Mouse (Mus musculus): ENCODE results near the gene Dusp18. TPM values are rescaled to one million over a fixed set of nuclear protein-coding genes. Genes with fewer than 3 reads are reported as not detected.

The Dusp18 gene
- 20.1 and 21.4 TPM in 2 replicates for polyA plus RNA-seq (2014; fragmentation: Nextera tagmentation; extraction: Ambion mirVana)

DNA sequence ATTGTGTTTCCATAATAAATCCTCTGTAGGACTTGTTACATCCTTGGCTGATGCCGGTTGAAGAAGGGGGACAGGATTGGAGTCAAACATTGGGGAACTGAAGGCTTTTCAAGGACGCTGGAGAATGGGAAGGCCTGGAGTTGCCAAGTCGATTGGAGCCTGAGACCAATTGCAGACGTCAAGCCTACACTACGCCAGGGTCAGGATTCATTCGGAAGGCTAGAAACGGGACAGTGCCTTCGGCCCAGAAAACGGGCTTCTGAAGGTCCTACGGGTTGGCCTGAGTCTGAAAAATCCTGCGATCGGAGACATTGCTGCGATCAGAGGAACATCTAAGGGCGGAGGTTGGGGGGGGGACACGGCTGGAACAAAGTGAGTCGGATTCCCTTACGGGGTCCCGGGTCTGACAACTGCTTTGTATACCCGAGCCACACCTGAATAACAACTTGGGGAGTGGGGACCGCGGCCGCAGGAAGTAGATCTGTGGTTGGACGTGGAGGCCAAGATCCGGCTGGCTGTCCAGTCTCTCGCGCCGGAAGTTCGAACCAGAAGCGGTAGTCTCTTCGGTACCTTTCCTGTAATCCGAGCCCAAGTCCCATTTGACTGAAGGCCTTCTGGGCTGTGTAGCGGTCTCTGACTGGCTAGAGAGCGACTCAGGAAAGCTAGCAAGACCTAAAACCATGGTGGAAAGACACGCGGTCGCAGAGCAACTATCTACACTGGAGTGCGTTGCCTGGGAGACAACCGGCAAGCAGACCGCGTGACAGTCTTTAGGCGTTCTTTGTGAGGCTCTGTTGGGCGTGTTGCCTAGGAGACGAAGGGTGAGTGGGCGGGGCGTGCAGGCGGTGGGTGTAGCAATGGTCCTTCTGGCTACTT, at the start of gene Dusp18, which contains the start of gene 4921536K21Rik:
Gene Dusp18, plus strand, starts transcription at position 835 of the 876 bp plus-strand sequence.
Gene 4921536K21Rik, minus strand, starts transcription at position 693 of the 876 bp plus-strand sequence.
- peak within 1 kb of the TSS; percentile 76 for H3K9ac ChIP-seq (ENCODE audit: low read length)
- H3K4me1 ChIP-seq (ENCODE audit: control insufficient read depth, insufficient read depth, low read length) = peaks cover 5% of the 10 kb centered on the region
- DNase-seq (ENCODE audit: low spot score, missing footprints) (peak; percentile 99), ATAC-seq (ENCODE audit: low FRiP score) (peak; percentile 99)
- no peaks in the 10 kb centered on the region; the same call in 1 of the 2 replicates for H3K36me3 ChIP-seq (ENCODE audit: control insufficient read depth, insufficient read depth, low read length)
- H3K4me3 ChIP-seq (ENCODE audit: low read depth, low read length) = peak within 1 kb of the TSS; percentile 48
- WGBS = 2% methylated on average over 46 of the region's 46 CpGs
- no peaks in the 10 kb centered on the region for H3K9me3 ChIP-seq (ENCODE audit: control insufficient read depth, low read length)
- no peaks in the 10 kb centered on the region for H3K27me3 ChIP-seq (ENCODE audit: control insufficient read depth, insufficient read depth, low read length)
- H3K4me2 ChIP-seq = peak within 1 kb of the TSS; percentile 46
- H3K27ac ChIP-seq (ENCODE audit: low read depth, low read length) = peak within 1 kb of the TSS; percentile 80

DNA sequence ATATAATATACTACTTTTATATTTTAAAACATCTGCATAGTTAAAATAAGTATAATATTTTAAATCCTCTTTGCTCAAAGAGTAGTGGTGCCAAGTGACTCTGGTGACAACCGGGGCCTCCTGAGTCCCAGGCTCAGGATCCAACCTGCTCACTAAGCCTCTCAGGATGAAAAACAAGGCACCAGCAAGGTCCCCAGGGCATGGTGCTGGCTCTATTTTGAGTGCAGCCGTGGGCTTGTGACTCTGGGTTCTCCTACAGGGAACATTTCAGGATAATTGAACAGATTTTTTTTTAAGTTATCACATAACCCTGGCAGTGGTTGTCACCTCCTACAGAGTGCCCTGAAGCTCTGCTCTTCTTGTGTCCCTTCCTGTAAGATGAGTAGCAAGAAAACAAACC, 48.7 kb upstream of the Dusp18 start:
- WGBS = 76% methylated on average over 2 of the region's 2 CpGs

DNA sequence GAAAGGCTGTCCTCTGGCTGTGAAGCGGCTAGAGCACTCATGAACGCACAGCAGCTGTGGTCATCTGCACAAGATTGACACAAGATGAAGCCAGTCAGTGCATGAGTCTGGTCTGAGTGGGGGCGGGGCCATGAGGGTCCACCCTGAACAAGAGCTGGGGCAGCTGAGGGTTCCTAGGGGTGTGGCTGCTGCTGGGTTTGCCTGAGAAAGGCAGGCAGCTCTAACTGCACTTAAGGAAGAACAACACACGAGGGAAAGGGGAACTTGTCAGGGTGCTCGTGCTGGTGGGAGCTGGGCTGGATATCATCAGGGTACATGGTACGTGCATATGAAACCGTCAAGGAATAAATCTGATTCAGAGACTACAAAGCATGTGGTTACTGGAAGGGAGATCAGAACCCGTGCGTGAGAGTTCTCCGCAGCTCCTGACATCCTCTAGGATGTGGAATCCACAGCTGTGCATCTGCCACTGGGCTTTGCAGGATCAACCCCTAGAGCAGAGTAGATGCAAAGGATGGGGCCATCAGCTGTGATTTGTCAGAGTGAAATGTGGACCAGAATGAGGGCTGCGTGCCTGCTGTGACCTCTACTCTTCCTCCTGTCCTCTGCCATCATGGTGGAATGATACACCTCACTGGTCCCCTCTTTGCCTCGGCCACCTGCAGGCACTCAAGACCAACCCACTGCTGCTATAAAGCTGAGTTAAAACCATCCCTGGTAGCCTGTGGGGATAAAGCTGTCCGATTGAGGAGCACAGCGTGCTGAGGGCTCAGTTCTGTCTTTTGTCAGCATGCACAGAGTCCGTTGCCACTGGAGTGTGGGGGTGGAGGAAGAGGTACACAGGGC, 45.3 kb upstream of the Dusp18 start:
- DNase-seq (ENCODE audit: low spot score, missing footprints) (no peak), ATAC-seq (ENCODE audit: low FRiP score) (no peak)
- Histone ChIP-seq H3K36me3 (ENCODE audit: control insufficient read depth, insufficient read depth, low read length) (no peaks in the 10 kb centered on the region), H3K4me2 (no peak overlapping the region), H3K9ac (ENCODE audit: low read length) (no peak overlapping the region), H3K27me3 (ENCODE audit: control insufficient read depth, insufficient read depth, low read length) (no peaks in the 10 kb centered on the region), H3K9me3 (ENCODE audit: control insufficient read depth, low read length) (no peaks in the 10 kb centered on the region), H3K4me3 (ENCODE audit: low read depth, low read length) (no peak overlapping the region), H3K4me1 (ENCODE audit: control insufficient read depth, insufficient read depth, low read length) (no peaks in the 10 kb centered on the region), H3K27ac (ENCODE audit: low read depth, low read length) (no peak overlapping the region)
- WGBS = 81% methylated on average over 15 of the region's 15 CpGs

More for the DNA sequence above, 48.7 kb upstream of the Dusp18 start:
- Histone ChIP-seq H3K9ac (ENCODE audit: low read length) (no peak overlapping the region), H3K27me3 (ENCODE audit: control insufficient read depth, insufficient read depth, low read length) (no peaks in the 10 kb centered on the region), H3K27ac (ENCODE audit: low read depth, low read length) (no peak overlapping the region), H3K9me3 (ENCODE audit: control insufficient read depth, low read length) (no peaks in the 10 kb centered on the region), H3K4me1 (ENCODE audit: control insufficient read depth, insufficient read depth, low read length) (no peaks in the 10 kb centered on the region), H3K36me3 (ENCODE audit: control insufficient read depth, insufficient read depth, low read length) (no peaks in the 10 kb centered on the region), H3K4me2 (no peak overlapping the region), H3K4me3 (ENCODE audit: low read depth, low read length) (no peak overlapping the region)
- DNase-seq (ENCODE audit: low spot score, missing footprints) = no peak
- ATAC-seq (ENCODE audit: low FRiP score) = no peak

DNA sequence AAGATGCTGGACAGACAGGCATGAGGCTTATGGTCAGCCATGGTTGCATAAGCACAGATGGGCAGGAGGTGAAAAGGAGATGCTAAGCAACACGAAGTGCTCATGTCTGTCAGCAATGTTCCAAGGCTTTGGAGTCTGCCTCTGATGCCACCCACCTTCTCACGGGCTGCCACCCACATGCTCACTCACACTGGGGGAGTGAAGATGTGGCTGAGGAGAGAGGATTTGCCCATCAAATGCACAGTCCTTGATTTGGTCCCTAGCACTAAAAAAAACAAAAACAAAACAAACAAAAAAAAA, 44.8 kb upstream of the Dusp18 start:
- DNase-seq (ENCODE audit: low spot score, missing footprints) (no peak), ATAC-seq (ENCODE audit: low FRiP score) (no peak)
- Histone ChIP-seq H3K36me3 (ENCODE audit: control insufficient read depth, insufficient read depth, low read length) (no peaks in the 10 kb centered on the region), H3K9ac (ENCODE audit: low read length) (no peak overlapping the region), H3K4me3 (ENCODE audit: low read depth, low read length) (no peak overlapping the region), H3K4me1 (ENCODE audit: control insufficient read depth, insufficient read depth, low read length) (no peaks in the 10 kb centered on the region), H3K27me3 (ENCODE audit: control insufficient read depth, insufficient read depth, low read length) (no peaks in the 10 kb centered on the region), H3K4me2 (no peak overlapping the region), H3K9me3 (ENCODE audit: control insufficient read depth, low read length) (no peaks in the 10 kb centered on the region), H3K27ac (ENCODE audit: low read depth, low read length) (no peak overlapping the region)
- WGBS = 83% methylated on average over 2 of the region's 2 CpGs

DNA sequence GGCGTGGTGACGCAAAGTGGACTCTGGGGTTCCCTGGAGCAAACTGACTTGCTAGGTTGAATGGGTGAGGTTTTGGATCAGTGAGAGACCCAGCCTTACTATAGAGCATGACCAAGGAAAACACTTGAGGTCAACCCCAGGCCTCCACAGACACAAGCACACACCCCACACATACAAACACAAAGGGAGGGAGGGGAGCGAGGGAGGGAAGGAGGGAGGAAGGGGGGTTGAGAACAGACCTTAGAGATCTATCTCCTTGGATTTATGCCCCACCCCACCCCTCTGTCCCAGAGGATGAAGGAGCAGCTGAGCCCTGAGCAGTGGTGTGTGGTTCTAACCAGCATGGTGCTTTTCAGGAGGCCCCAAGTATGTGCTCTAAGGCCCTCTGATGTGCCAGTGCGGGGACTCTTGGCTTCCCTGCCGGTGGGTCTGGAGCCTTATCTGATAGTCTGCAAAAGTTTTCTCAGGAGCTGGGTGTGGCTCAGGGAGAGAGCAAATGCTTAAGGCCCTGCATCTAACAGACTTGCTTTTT, 44.2 kb upstream of the Dusp18 start:
- DNase-seq (ENCODE audit: low spot score, missing footprints) (no peak), ATAC-seq (ENCODE audit: low FRiP score) (no peak)
- Histone ChIP-seq H3K27ac (ENCODE audit: low read depth, low read length) (no peak overlapping the region), H3K4me3 (ENCODE audit: low read depth, low read length) (no peak overlapping the region), H3K9me3 (ENCODE audit: control insufficient read depth, low read length) (no peaks in the 10 kb centered on the region), H3K4me1 (ENCODE audit: control insufficient read depth, insufficient read depth, low read length) (no peaks in the 10 kb centered on the region), H3K9ac (ENCODE audit: low read length) (no peak overlapping the region), H3K4me2 (no peak overlapping the region), H3K36me3 (ENCODE audit: control insufficient read depth, insufficient read depth, low read length) (no peaks in the 10 kb centered on the region), H3K27me3 (ENCODE audit: control insufficient read depth, insufficient read depth, low read length) (no peaks in the 10 kb centered on the region)
- WGBS = 76% methylated on average over 5 of the region's 5 CpGs

DNA sequence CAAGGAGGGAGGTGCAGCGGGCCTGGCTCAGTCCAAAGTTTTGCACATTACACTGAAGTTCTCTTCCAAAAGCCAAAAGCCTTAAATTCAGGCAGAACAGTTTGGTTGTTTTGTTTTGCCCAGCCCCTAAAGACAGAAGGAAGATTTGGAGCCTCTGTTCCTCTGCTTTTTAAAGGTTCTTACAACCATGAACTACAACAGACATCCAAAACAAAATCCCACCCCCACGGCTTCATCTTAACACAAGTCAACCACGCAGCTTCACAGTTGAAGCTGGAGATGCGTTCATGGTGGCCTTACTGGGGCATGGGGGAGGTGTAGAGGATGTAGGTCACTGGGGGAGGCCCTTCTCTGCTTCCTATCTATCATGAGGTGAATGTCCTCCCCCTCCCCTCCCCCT, 43.2 kb upstream of the Dusp18 start:
- DNase-seq (ENCODE audit: low spot score, missing footprints) (no peak), ATAC-seq (ENCODE audit: low FRiP score) (no peak)
- no peaks in the 10 kb centered on the region for H3K9me3 ChIP-seq (ENCODE audit: control insufficient read depth, low read length)
- H3K4me1 ChIP-seq (ENCODE audit: control insufficient read depth, insufficient read depth, low read length) = no peaks in the 10 kb centered on the region
- H3K27ac ChIP-seq (ENCODE audit: low read depth, low read length) = no peak overlapping the region
- H3K36me3 ChIP-seq (ENCODE audit: control insufficient read depth, insufficient read depth, low read length) = no peaks in the 10 kb centered on the region
- no peak overlapping the region for H3K9ac ChIP-seq (ENCODE audit: low read length)
- no peaks in the 10 kb centered on the region for H3K27me3 ChIP-seq (ENCODE audit: control insufficient read depth, insufficient read depth, low read length)
- H3K4me3 ChIP-seq (ENCODE audit: low read depth, low read length) = no peak overlapping the region
- 84% methylated on average over 4 of the region's 4 CpGs for WGBS
- no peak overlapping the region for H3K4me2 ChIP-seq

DNA sequence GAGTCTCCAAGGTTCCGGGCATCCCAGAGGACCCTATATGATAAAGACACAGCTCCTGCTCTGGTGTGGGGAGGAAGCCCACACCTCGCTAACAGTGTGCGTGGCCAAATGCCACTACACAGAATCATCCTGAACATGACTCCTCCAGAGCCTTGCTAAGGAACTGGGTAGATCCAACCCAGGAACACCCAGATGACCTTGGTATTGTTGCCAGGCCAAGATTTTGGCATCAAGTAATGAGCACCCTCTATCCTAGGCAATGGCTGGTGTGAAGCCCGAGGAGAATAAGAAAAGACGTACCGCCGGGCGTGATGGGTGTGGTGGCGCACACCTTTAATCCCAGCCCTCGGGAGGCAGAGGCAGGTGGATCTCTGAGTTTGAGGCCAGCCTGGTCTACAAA, 42.0 kb upstream of the Dusp18 start:
- no peak overlapping the region for H3K4me3 ChIP-seq (ENCODE audit: low read depth, low read length)
- DNase-seq (ENCODE audit: low spot score, missing footprints) = no peak
- no peak overlapping the region for H3K27ac ChIP-seq (ENCODE audit: low read depth, low read length)
- H3K36me3 ChIP-seq (ENCODE audit: control insufficient read depth, insufficient read depth, low read length) = no peaks in the 10 kb centered on the region
- no peaks in the 10 kb centered on the region for H3K9me3 ChIP-seq (ENCODE audit: control insufficient read depth, low read length)
- H3K4me1 ChIP-seq (ENCODE audit: control insufficient read depth, insufficient read depth, low read length) = no peaks in the 10 kb centered on the region
- no peaks in the 10 kb centered on the region for H3K27me3 ChIP-seq (ENCODE audit: control insufficient read depth, insufficient read depth, low read length)
- no peak overlapping the region for H3K9ac ChIP-seq (ENCODE audit: low read length)
- WGBS = 93% methylated on average over 10 of the region's 10 CpGs
- H3K4me2 ChIP-seq = no peak overlapping the region
- ATAC-seq (ENCODE audit: low FRiP score) = no peak

DNA sequence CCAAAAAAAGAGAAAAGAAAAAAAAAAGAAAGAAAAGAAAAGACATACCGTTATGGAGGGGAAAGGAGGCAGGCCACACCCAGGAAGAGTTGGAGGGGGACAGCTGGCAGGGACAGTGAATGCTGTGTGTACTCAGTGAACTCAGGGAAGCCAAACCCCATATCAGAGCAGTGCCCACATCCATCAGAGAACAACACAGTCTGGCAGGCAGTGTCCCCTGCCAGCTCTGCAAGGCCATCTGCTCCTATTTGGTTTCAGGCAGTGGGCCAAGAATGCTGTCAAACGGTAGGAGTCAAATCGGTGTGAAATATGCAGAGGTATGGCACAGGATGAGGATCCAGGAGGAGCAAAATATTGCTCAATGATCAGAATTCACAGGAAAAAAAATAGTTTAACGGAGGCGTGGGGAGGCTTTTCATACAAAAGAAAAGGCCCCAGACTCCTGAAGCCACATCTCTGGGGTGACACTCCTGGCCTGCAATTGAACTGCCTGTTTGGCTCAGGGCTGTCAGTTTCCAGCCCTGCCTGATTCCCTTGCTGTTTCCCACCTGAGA, 41.5 kb upstream of the Dusp18 start:
- ATAC-seq (ENCODE audit: low FRiP score) = no peak

More for the DNA sequence above, 41.5 kb upstream of the Dusp18 start:
- Histone ChIP-seq H3K27me3 (ENCODE audit: control insufficient read depth, insufficient read depth, low read length) (no peaks in the 10 kb centered on the region), H3K36me3 (ENCODE audit: control insufficient read depth, insufficient read depth, low read length) (no peaks in the 10 kb centered on the region), H3K9me3 (ENCODE audit: control insufficient read depth, low read length) (no peaks in the 10 kb centered on the region), H3K9ac (ENCODE audit: low read length) (no peak overlapping the region), H3K4me3 (ENCODE audit: low read depth, low read length) (no peak overlapping the region), H3K4me2 (no peak overlapping the region), H3K4me1 (ENCODE audit: control insufficient read depth, insufficient read depth, low read length) (no peaks in the 10 kb centered on the region), H3K27ac (ENCODE audit: low read depth, low read length) (no peak overlapping the region)
- DNase-seq (ENCODE audit: low spot score, missing footprints) = no peak
- WGBS = 84% methylated on average over 5 of the region's 5 CpGs
